Comparison of ENCODE assay signal across 10 mouse cellular contexts in genomic region chr17:46168318-46168717, GRCm38 (mm10). TPM values are rescaled to one million over a fixed set of nuclear protein-coding genes. Genes with fewer than 3 reads are reported as not detected.
DNase-seq lines count a peak whose midpoint lies in the region; ATAC-seq and TF ChIP-seq lines count a peak whose summit lies in the region.
"Had no signal": no experiment of that assay in that cellular context is flagged by ENCODE, and none has a peak within 500 bp of the region (broad histone marks: within the 10 kb centered on the region; RNA-seq: fewer than 3 reads in every experiment).

No protein-coding gene starts in this region.

- ATAC-seq in liver, embryonic 13.5 days (ENCODE audit: low read depth), result peak; percentile 74
- no peak for ATAC-seq in hindbrain, postnatal 0 days
- ATAC-seq: Patski had no signal

- TF ChIP-seq POLR2A in heart, adult 2 months (IDR thresholded peaks at IDR 0.05; ENCODE audit: insufficient read depth, low read depth, low read length), result no peak

- no peak for TF ChIP-seq CTCF in heart, adult 2 months (IDR thresholded peaks at IDR 0.05)
- no peak for TF ChIP-seq CTCF in hindbrain, postnatal 0 days (IDR thresholded peaks at IDR 0.05; ENCODE audit: low read depth)

- peak in 1 of 2 experiments; percentile 23 for DNase-seq in heart, adult 2 months
- no peak for DNase-seq in heart, postnatal 36 days
- peak; percentile 86 for DNase-seq in 416B (ENCODE audit: low read depth)
- DNase-seq in NIH3T3 (ENCODE audit: low read depth), result peak; percentile 12
- no peak for DNase-seq in liver, embryonic 13.5 days
- no peak for DNase-seq in testis, postnatal 14 days (ENCODE audit: low spot score)
- DNase-seq in hindbrain, postnatal 0 days (ENCODE audit: low spot score), result no peak

- peak overlapping the region; percentile 20 for H3K27ac ChIP-seq in heart, adult 2 months
- H3K27ac ChIP-seq in liver, embryonic 13.5 days, result peak overlapping the region; percentile 71
- H3K27ac ChIP-seq in hindbrain, postnatal 0 days, result no peak overlapping the region
- H3K27ac ChIP-seq: embryonic facial prominence, embryonic 13.5 days; midbrain, embryonic 10.5 days had no signal

- H3K79me2 ChIP-seq in heart, adult 2 months (replicated peaks; ENCODE audit: control insufficient read depth, insufficient read depth, low read length), result no peaks in the 10 kb centered on the region

- intact Hi-C loops in heart, adult 2 months (cut with DNase I), result loop anchor here (5.0 to 10.0 kb wide), 2 partner anchors 34 to 434 kb away; partner anchors contain the start of genes 1600014C23Rik, Polh and Xpo5
- intact Hi-C loops in heart, postnatal 36 days (cut with DNase I), result loop anchor here (10.0 kb wide), 1 partner anchor 604 kb away; the partner anchor contains the start of gene Slc35b2

- H3K9ac ChIP-seq in heart, adult 2 months (ENCODE audit: low read depth, low read length), result no peak overlapping the region
- no peak overlapping the region for H3K9ac ChIP-seq in liver, embryonic 13.5 days
- no peak overlapping the region for H3K9ac ChIP-seq in hindbrain, postnatal 0 days (replicated peaks; ENCODE audit: low read length)
- H3K9ac ChIP-seq: embryonic facial prominence, embryonic 13.5 days had no signal

- WGBS in heart, adult 2 months, result 13% methylated on average over 5 of the region's 5 CpGs
- WGBS in liver, embryonic 13.5 days (ENCODE audit: insufficient replicate concordance), result 58% methylated on average over 5 of the region's 5 CpGs
- 48% methylated on average over 5 of the region's 5 CpGs for WGBS in hindbrain, postnatal 0 days

- H3K9me3 ChIP-seq in liver, embryonic 13.5 days (replicated peaks), result no peaks in the 10 kb centered on the region
- H3K9me3 ChIP-seq in hindbrain, postnatal 0 days (ENCODE audit: low read length), result no peaks in the 10 kb centered on the region
- H3K9me3 ChIP-seq: embryonic facial prominence, embryonic 13.5 days; midbrain, embryonic 10.5 days had no signal

- TF ChIP-seq EP300 in heart, adult 2 months (IDR thresholded peaks at IDR 0.05; ENCODE audit: insufficient read depth, low read depth, low read length), result no peak

- no peak overlapping the region for H3K4me3 ChIP-seq in heart, adult 2 months
- no peak overlapping the region for H3K4me3 ChIP-seq in liver, embryonic 13.5 days (replicated peaks)
- no peak overlapping the region for H3K4me3 ChIP-seq in hindbrain, postnatal 0 days (ENCODE audit: low read length)
- H3K4me3 ChIP-seq: embryonic facial prominence, embryonic 13.5 days; midbrain, embryonic 10.5 days had no signal

- no peaks in the 10 kb centered on the region; the same call in 1 of the 2 replicates for H3K36me3 ChIP-seq in heart, adult 2 months (ENCODE audit: control insufficient read depth, insufficient read depth, low read length)
- peaks cover 99% of the 10 kb centered on the region for H3K36me3 ChIP-seq in liver, embryonic 13.5 days
- peaks cover 54% of the 10 kb centered on the region for H3K36me3 ChIP-seq in hindbrain, postnatal 0 days (ENCODE audit: insufficient read depth, low read length)

- H3K4me1 ChIP-seq in heart, adult 2 months (ENCODE audit: control insufficient read depth, insufficient read depth, low read length), result peaks cover 5% of the 10 kb centered on the region
- H3K4me1 ChIP-seq in liver, embryonic 13.5 days (replicated peaks), result peaks cover 16% of the 10 kb centered on the region
- H3K4me1 ChIP-seq in hindbrain, postnatal 0 days (ENCODE audit: insufficient read depth, low read length), result peaks cover under 1% of the 10 kb centered on the region; the same call in 1 of the 2 replicates

- H3K4me2 ChIP-seq in liver, embryonic 13.5 days, result no peak overlapping the region
- H3K4me2 ChIP-seq in hindbrain, postnatal 0 days (ENCODE audit: low read depth, low read length), result no peak overlapping the region
- H3K4me2 ChIP-seq: embryonic facial prominence, embryonic 13.5 days had no signal

- no peaks in the 10 kb centered on the region for H3K27me3 ChIP-seq in heart, adult 2 months (ENCODE audit: control insufficient read depth, insufficient read depth, low read length)
- no peaks in the 10 kb centered on the region for H3K27me3 ChIP-seq in liver, embryonic 13.5 days
- H3K27me3 ChIP-seq in hindbrain, postnatal 0 days (ENCODE audit: insufficient read depth, low read length), result no peaks in the 10 kb centered on the region
- H3K27me3 ChIP-seq: embryonic facial prominence, embryonic 13.5 days; Patski had no signal

RNA-seq across cellular contexts. Expression of gene Gtpbp2, which starts 7.5 kb away (rescaled TPM):
- total RNA-seq in heart, adult 2 months (2021), result 10 to 100 TPM; 55.2 to 57.3 TPM
- polyA plus RNA-seq in heart, adult 2 months (2012; rRNA removed), result 94.4 and 132 TPM in 2 replicates
- 10 to 100 TPM; 65.1 to 72.2 TPM for total RNA-seq in heart, postnatal 36 days (2021)
- 25.7 and 27.0 TPM in 2 replicates for polyA plus RNA-seq in liver, embryonic 13.5 days (2015; fragmentation: Nextera tagmentation; extraction: Ambion mirVana)
- 68.0 and 94.8 TPM in 2 replicates for total RNA-seq in hindbrain, postnatal 0 days (2014; rRNA removed)
- 25.8 and 27.9 TPM in 2 replicates for polyA plus RNA-seq in hindbrain, postnatal 0 days (2015; fragmentation: Nextera tagmentation; extraction: Ambion mirVana)

RNA-seq across cellular contexts. Expression of gene Mad2l1bp, which starts 15.0 kb away (rescaled TPM):
- total RNA-seq in heart, adult 2 months (2021), result 10 to 100 TPM; 17.1 to 24.1 TPM
- polyA plus RNA-seq in heart, adult 2 months (2012; rRNA removed), result 21.0 and 27.1 TPM in 2 replicates
- 10 to 100 TPM; 21.0 to 21.8 TPM for total RNA-seq in heart, postnatal 36 days (2021)
- polyA plus RNA-seq in liver, embryonic 13.5 days (2015; fragmentation: Nextera tagmentation; extraction: Ambion mirVana), result 44.4 and 46.9 TPM in 2 replicates
- 10.2 and 16.2 TPM in 2 replicates for total RNA-seq in hindbrain, postnatal 0 days (2014; rRNA removed)
- 17.2 and 17.5 TPM in 2 replicates for polyA plus RNA-seq in hindbrain, postnatal 0 days (2015; fragmentation: Nextera tagmentation; extraction: Ambion mirVana)

RNA-seq across cellular contexts. Expression of gene Rsph9, which starts 24.3 kb away (rescaled TPM):
- total RNA-seq in heart, adult 2 months (2021), result 1 to 10 TPM; 1.0 to 1.4 TPM
- 1.7 and 2.4 TPM in 2 replicates for polyA plus RNA-seq in heart, adult 2 months (2012; rRNA removed)
- total RNA-seq in heart, postnatal 36 days (2021), result 1 to 10 TPM in 1 of 2 experiments, under 1 TPM in 1; 0.94 to 1.4 TPM
- polyA plus RNA-seq in liver, embryonic 13.5 days (2015; fragmentation: Nextera tagmentation; extraction: Ambion mirVana), result 0.72 and 0.96 TPM in 2 replicates
- 50.7 and 54.3 TPM in 2 replicates for total RNA-seq in hindbrain, postnatal 0 days (2014; rRNA removed)
- polyA plus RNA-seq in hindbrain, postnatal 0 days (2015; fragmentation: Nextera tagmentation; extraction: Ambion mirVana), result 74.7 and 80.0 TPM in 2 replicates

RNA-seq across cellular contexts. Expression of gene Polh, which starts 34.1 kb away (rescaled TPM):
- 1 to 10 TPM; 8.2 to 8.3 TPM for total RNA-seq in heart, adult 2 months (2021)
- 3.5 and 4.6 TPM in 2 replicates for polyA plus RNA-seq in heart, adult 2 months (2012; rRNA removed)
- total RNA-seq in heart, postnatal 36 days (2021), result 10 to 100 TPM in 1 of 2 experiments, 1 to 10 TPM in 1; 8.5 to 10.3 TPM
- polyA plus RNA-seq in liver, embryonic 13.5 days (2015; fragmentation: Nextera tagmentation; extraction: Ambion mirVana), result 19.0 and 23.9 TPM in 2 replicates
- total RNA-seq in hindbrain, postnatal 0 days (2014; rRNA removed), result 9.7 and 10.5 TPM in 2 replicates
- polyA plus RNA-seq in hindbrain, postnatal 0 days (2015; fragmentation: Nextera tagmentation; extraction: Ambion mirVana), result 4.7 and 5.5 TPM in 2 replicates

RNA-seq across cellular contexts. Expression of gene Xpo5, which starts 34.3 kb away (rescaled TPM):
- 10 to 100 TPM; 21.5 to 22.0 TPM for total RNA-seq in heart, adult 2 months (2021)
- 14.2 and 21.5 TPM in 2 replicates for polyA plus RNA-seq in heart, adult 2 months (2012; rRNA removed)
- 10 to 100 TPM; 20.8 to 21.7 TPM for total RNA-seq in heart, postnatal 36 days (2021)
- polyA plus RNA-seq in liver, embryonic 13.5 days (2015; fragmentation: Nextera tagmentation; extraction: Ambion mirVana), result 19.0 and 23.5 TPM in 2 replicates
- 54.5 and 56.9 TPM in 2 replicates for total RNA-seq in hindbrain, postnatal 0 days (2014; rRNA removed)
- 23.8 and 23.9 TPM in 2 replicates for polyA plus RNA-seq in hindbrain, postnatal 0 days (2015; fragmentation: Nextera tagmentation; extraction: Ambion mirVana)

Comparison
In these comparisons a context has a peak if more than half of its experiments do, and no peak if none do; other contexts are left out.
1. DNase-seq: peak in 416B (single experiment) and NIH3T3 (single experiment); none in heart, postnatal 36 days (0 of 2), liver, embryonic 13.5 days (single experiment), testis, postnatal 14 days (single experiment) and hindbrain, postnatal 0 days (single experiment).
2. RNA of gene Rsph9, which starts 24.3 kb away (total RNA-seq): 50.7 to 54.3 TPM in hindbrain, postnatal 0 days; 0.94 to 1.4 TPM in heart, postnatal 36 days and 1.0 to 1.4 TPM in heart, adult 2 months; every median in the first group is over 10 times any median in the second.